ENCODE assay signal across 13 mouse cellular contexts in the genomic region with DNA sequence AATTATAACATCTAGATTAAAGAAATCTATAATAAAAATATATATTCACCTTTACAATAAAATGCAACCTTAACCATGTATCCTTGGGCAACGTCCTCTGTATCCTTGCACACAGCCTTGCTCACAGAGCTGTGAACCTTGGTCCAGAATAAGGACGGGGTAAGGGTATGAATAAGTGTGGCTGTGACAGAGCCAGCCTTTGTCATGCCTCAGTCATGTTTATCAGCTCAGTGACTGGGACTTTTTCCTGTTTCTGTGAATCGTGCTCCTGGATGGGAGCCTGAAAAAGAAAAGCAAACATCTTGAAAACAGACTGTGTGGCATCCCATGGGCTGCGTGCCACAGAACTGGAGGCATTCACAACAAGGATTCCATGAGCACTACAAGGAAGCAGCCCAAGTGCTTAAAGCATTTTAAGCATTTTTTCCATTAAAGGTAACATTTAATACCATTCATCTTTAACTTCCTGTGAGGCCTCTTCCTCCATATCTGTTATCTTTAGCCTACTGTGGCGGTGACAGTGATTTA.
DNase-seq lines count a peak whose midpoint lies in the region; ATAC-seq lines count a peak whose summit lies in the region.
"Had no signal": no experiment of that assay in that cellular context is flagged by ENCODE, and none has a peak within 500 bp of the region (broad histone marks: within the 10 kb centered on the region; RNA-seq: fewer than 3 reads in every experiment).

No protein-coding gene starts in this region.

- no peaks in the 10 kb centered on the region for H3K9me3 ChIP-seq in midbrain, embryonic 16.5 days (replicated peaks; ENCODE audit: control insufficient read depth, low read length, poor library complexity, severe bottlenecking)
- H3K9me3 ChIP-seq: megakaryocyte, embryonic 14.5 days had no signal

- H3K27me3 ChIP-seq in midbrain, embryonic 16.5 days (ENCODE audit: control insufficient read depth, insufficient read depth, low read depth, low read length): no peaks in the 10 kb centered on the region
- H3K27me3 ChIP-seq: megakaryocyte, embryonic 14.5 days had no signal

- H3K4me2 ChIP-seq in midbrain, embryonic 16.5 days (ENCODE audit: low read length): no peak overlapping the region
- H3K4me2 ChIP-seq: liver, embryonic 11.5 days had no signal

- H3K9ac ChIP-seq in midbrain, embryonic 16.5 days (ENCODE audit: low read depth, low read length): no peak overlapping the region

- no peaks in the 10 kb centered on the region for H3K4me1 ChIP-seq in midbrain, embryonic 16.5 days (ENCODE audit: control insufficient read depth, insufficient read depth, low read length)
- H3K4me1 ChIP-seq: megakaryocyte, embryonic 14.5 days had no signal

- 80% methylated on average over 5 of the region's 5 CpGs for whole genome bisulfite sequencing in midbrain, embryonic 16.5 days

- intact Hi-C loops in left cerebral cortex, postnatal 10 days (cut with DNase I): no loop called here

- H3K27ac ChIP-seq in midbrain, embryonic 16.5 days (ENCODE audit: low read length): no peak overlapping the region

- no peak overlapping the region for H3K4me3 ChIP-seq in midbrain, embryonic 16.5 days (ENCODE audit: low read depth, low read length)
- H3K4me3 ChIP-seq: megakaryocyte, embryonic 14.5 days had no signal

- DNase-seq in cerebellum, postnatal 14 days: peak; percentile 5 to 15
- no peak for DNase-seq in cerebellum, postnatal 4 days (ENCODE audit: low spot score in 2 of 2)
- peak; percentile 62 for DNase-seq in layer of hippocampus, adult 11-12 months (ENCODE audit: low spot score)
- peak; percentile 24 to 50 for DNase-seq in left cerebral cortex, postnatal 10 days (ENCODE audit: extremely low spot score in 1 of 2, low spot score in 2 of 2)
- DNase-seq in right cerebral cortex, postnatal 25 days: peak; percentile 37
- DNase-seq in adrenal gland, adult 2 months: no peak
- DNase-seq: B cell, adult 2 months; kidney, postnatal 25 days had no signal

- ATAC-seq in monocyte, adult 5-6 weeks (replicated peaks; ENCODE audit: insufficient number of reproducible peaks, low FRiP score, low TSS enrichment, poor library complexity, severe bottlenecking): no peak
- no peak for ATAC-seq in midbrain, embryonic 16.5 days
- ATAC-seq: inflammation-experienced regulatory T-cells, adult 6 months had no signal

- no peaks in the 10 kb centered on the region for H3K36me3 ChIP-seq in midbrain, embryonic 16.5 days (ENCODE audit: control insufficient read depth, insufficient read depth, low read length)

Comparison
In these comparisons a context has a peak if more than half of its experiments do, and no peak if none do; other contexts are left out.
1. DNase-seq: peak in cerebellum, postnatal 14 days (2 of 2), layer of hippocampus, adult 11-12 months (single experiment), left cerebral cortex, postnatal 10 days (2 of 2) and right cerebral cortex, postnatal 25 days (single experiment); none in cerebellum, postnatal 4 days (0 of 2) and adrenal gland, adult 2 months (single experiment).